Mouse (Mus musculus) midbrain, embryonic 11.5 days (tissue): Measurements from ENCODE around the gene Prr36. TPM values are rescaled to one million over a fixed set of nuclear protein-coding genes. Genes with fewer than 3 reads are reported as not detected.

ENCODE experiments used
- ATAC-seq: fragments of 200-750 bp; cut with Nextera tagmentation; 2 replicates; pipeline ENCODE4 v1.8.0; 2017; ENCODE audit warnings: moderate TSS enrichment, moderate library complexity; ENCODE audit not compliant: low FRiP score
- DNase-seq: peaks from one replicate; pipeline ENCODE4 v3.0.0; 2015; ENCODE audit warnings: low spot score; ENCODE audit errors: missing footprints
- H3K27ac ChIP-seq: fragments of 300-500 bp; sonication (generic); 2 replicates; pipeline ENCODE4 v1.5.1; 2014; ENCODE audit warnings: low read depth, low read length
- H3K27me3 ChIP-seq: fragments of 300-500 bp; sonication (generic); 2 replicates; pipeline ENCODE4 v1.6.1; 2014; ENCODE audit warnings: mild to moderate bottlenecking, low read length, moderate library complexity, mixed read lengths; ENCODE audit not compliant: control insufficient read depth, insufficient read depth
- H3K36me3 ChIP-seq: fragments of 300-500 bp; sonication (generic); 2 replicates; pipeline ENCODE4 v1.6.1; 2014; ENCODE audit warnings: mild to moderate bottlenecking, low read length, moderate library complexity, mixed read lengths; ENCODE audit not compliant: control insufficient read depth, insufficient read depth
- H3K4me1 ChIP-seq: fragments of 300-500 bp; sonication (generic); 2 replicates; pipeline ENCODE4 v1.6.1; 2014; ENCODE audit warnings: low read length; ENCODE audit not compliant: control insufficient read depth, insufficient read depth
- H3K4me2 ChIP-seq: fragments of 300-500 bp; sonication (generic); 2 replicates; pipeline ENCODE4 v1.6.1; 2014; ENCODE audit warnings: mild to moderate bottlenecking, moderate library complexity
- H3K4me3 ChIP-seq: fragments of 300-500 bp; sonication (generic); 2 replicates; pipeline ENCODE4 v1.5.1; 2014; ENCODE audit warnings: low read depth, low read length
- H3K9ac ChIP-seq: fragments of 300-500 bp; sonication (generic); 2 replicates; pipeline ENCODE4 v1.6.1; 2014; ENCODE audit warnings: low read length
- H3K9me3 ChIP-seq: fragments of 300-500 bp; sonication (generic); 2 replicates; pipeline ENCODE4 v1.6.1; 2016; ENCODE audit warnings: low read length; ENCODE audit not compliant: control insufficient read depth
- WGBS: fragments of 180-500 bp; shearing (Covaris S2); extraction: QIAGEN DNeasy Blood & Tissue Kit; methylation state at CpG from one replicate; pipeline ENCODE4 v1.1.7; 2014; 5-methylcytosine and 5-hydroxymethylcytosine counted together
- polyA plus RNA-seq: library from polyadenylated mRNA; unstranded; fragments of >200 nt; fragmentation: Nextera tagmentation; extraction: Ambion mirVana; gene quantifications from 2 replicates; pipeline ENCODE4 v1.2.1, GENCODE M21; 2014

Prr36 gene
- polyA plus RNA-seq, 1 experiment from 2014 or later, result 31.9 TPM

- Histone ChIP-seq H3K9me3 (no peaks in the 10 kb centered on the region), H3K4me2 (no peak overlapping the region), H3K4me1 (0 out of 2 replicates have a peak, but pooled peaks cover 5% of the 10 kb centered on the region), H3K27me3 (peaks cover 6% of the 10 kb centered on the region; the same call in 1 of the 2 replicates), H3K9ac (no peak overlapping the region), H3K4me3 (no peak overlapping the region), H3K27ac (no peak overlapping the region), H3K36me3 (no peaks in the 10 kb centered on the region)
- 88% methylated on average over 4 of the region's 4 CpGs for WGBS
- DNase-seq, result peak; percentile 51
- ATAC-seq, result no peak
Measured at GRCm38 (mm10) chr8:4227919-4228318, 10.7 kb upstream of the Prr36 start.

DNA sequence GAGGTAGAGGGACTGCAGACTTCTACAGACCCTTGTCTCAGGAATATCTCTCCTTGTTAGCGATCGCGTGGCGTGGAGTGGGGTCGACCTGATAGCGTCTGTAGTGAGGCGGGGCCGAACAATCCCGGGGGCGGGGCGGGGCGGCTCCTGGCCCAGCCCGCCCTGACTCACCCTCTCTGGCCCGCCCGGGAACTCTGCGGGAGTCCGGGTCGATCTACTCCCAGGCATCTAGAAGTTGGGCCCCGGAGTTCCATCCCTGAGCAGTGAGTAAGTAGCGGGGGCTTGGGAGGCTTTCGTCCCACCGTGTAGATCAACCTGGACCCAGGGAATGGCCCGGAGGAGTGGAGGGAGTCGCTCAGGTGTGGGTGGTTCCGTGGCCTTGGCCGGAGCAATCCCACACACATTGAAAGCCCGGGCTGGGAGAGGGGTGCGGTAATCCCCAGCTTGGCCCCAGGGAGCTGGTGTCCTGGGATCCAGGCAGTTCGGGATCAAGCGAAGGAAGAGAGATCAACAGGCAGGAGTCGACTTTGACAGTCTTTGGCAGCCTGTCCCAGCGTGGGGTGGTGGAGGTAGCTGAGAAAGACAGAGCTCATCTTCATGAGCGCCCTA lies 9.6 kb upstream of the Prr36 start, which contains the start of gene Lrrc8e:
TSS of gene Lrrc8e (plus strand) at position 89 of the 609 bp plus-strand sequence.
- peak; percentile 48; the same call in 1 of the 2 replicates for ATAC-seq
- Histone ChIP-seq H3K9ac (peak within 1 kb of the TSS; percentile 17; the same call in 1 of the 2 replicates), H3K27ac (no peak within 1 kb of the TSS), H3K9me3 (no peaks in the 10 kb centered on the region), H3K36me3 (no peaks in the 10 kb centered on the region), H3K4me3 (0 out of 2 replicates have a peak within 1 kb of the TSS, but pooled peaks have one; percentile 6), H3K27me3 (peaks cover 6% of the 10 kb centered on the region; the same call in 1 of the 2 replicates), H3K4me1 (0 out of 2 replicates have a peak, but pooled peaks cover 5% of the 10 kb centered on the region), H3K4me2 (peak within 1 kb of the TSS; percentile 31)
- peak; percentile 83 for DNase-seq
- 4% methylated on average over 33 of the region's 33 CpGs for WGBS

DNA sequence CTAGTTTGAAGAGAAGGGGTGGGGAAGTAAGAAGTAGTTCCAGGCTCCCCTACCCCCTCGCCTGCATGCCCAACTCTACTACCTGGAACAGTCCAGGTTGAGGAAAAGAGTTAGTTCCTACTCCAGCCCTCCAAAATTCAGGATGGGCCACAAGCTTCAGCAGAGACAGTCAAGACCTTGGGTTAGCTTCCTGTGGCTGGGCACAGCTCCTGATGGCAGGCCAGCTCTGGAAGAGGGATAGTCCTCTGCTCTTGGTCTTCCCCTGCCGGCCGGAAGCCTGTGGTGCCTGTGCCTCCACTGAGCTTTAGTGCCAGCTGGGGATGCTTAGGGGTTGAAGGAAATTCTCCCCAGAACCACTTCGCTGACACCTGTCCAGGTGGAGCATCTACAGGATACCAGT lies 9.1 kb upstream of the Prr36 start:
- H3K27me3 ChIP-seq, result peaks cover 6% of the 10 kb centered on the region; the same call in 1 of the 2 replicates
- H3K4me1 ChIP-seq, result 0 out of 2 replicates have a peak, but pooled peaks cover 5% of the 10 kb centered on the region
- 22% methylated on average over 4 of the region's 4 CpGs for WGBS
- H3K36me3 ChIP-seq, result no peaks in the 10 kb centered on the region
- H3K4me3 ChIP-seq, result 0 out of 2 replicates have a peak overlapping the region, but pooled peaks have one; percentile 6
- peak; percentile 80 for DNase-seq
- ATAC-seq, result no peak
- no peaks in the 10 kb centered on the region for H3K9me3 ChIP-seq
- H3K4me2 ChIP-seq, result peak overlapping the region; percentile 31
- no peak overlapping the region for H3K27ac ChIP-seq
- H3K9ac ChIP-seq, result peak overlapping the region; percentile 17; the same call in 1 of the 2 replicates

DNA sequence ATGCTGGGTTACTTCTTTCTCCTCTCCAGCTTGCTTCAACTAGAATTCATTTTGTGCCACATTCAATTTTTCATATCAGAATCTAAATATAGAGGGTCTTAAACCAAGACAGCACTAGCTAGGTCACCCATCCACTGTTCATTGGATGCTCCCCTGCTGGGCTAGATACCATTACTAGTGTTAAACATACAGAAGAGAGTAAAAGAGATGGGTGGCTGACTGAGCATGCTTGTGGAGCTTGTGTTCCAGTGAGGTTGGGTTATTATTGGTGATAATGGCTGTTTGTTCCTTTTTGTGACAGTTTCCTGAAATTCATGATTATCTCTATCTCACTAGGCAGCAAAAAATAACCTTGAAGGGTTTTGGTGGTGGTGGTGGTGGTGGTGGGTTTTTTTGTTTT lies 4.8 kb upstream of the Prr36 start:
- no peaks in the 10 kb centered on the region for H3K9me3 ChIP-seq
- H3K4me1 ChIP-seq, result 0 out of 2 replicates have a peak, but pooled peaks cover 5% of the 10 kb centered on the region
- no peak overlapping the region for H3K9ac ChIP-seq
- H3K4me3 ChIP-seq, result no peak overlapping the region
- no peaks in the 10 kb centered on the region for H3K36me3 ChIP-seq
- no peak overlapping the region for H3K27ac ChIP-seq
- H3K27me3 ChIP-seq, result peaks cover 6% of the 10 kb centered on the region; the same call in 1 of the 2 replicates
- no peak overlapping the region for H3K4me2 ChIP-seq
- ATAC-seq (no peak), DNase-seq (no peak)

GRCm38 (mm10) chr8:4219617-4220016 lies 2.4 kb upstream of the Prr36 start:
- no peak for ATAC-seq
- Histone ChIP-seq H3K9me3 (no peaks in the 10 kb centered on the region), H3K27me3 (no peaks in the 10 kb centered on the region; the same call in 1 of the 2 replicates), H3K27ac (no peak overlapping the region), H3K36me3 (no peaks in the 10 kb centered on the region), H3K4me2 (no peak overlapping the region), H3K4me3 (no peak overlapping the region), H3K4me1 (peaks cover 14% of the 10 kb centered on the region), H3K9ac (no peak overlapping the region)
- no peak for DNase-seq
- 92% methylated on average over 3 of the region's 3 CpGs for WGBS

DNA sequence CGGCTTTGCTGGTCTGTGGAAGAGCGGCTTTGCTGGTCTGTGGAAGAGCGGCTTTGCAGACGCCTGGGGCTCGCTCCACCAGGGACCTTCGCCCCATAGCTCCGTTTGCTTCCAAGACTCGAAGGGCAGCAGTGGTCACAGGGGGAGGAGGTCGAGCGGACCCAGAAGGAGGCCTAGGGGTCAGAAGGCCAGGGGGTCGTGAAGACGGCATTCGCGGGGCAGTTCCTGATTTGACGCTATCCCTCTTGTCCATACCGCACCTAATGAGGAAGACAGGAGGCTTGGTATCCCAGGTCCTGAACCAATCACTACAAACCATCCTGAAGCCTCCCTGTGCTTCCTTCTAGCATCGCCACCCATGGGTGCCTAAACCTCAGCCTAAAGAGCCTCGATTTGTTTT lies 963 bp downstream of the Prr36 start:
- no peak for DNase-seq
- peak; percentile 0; the same call in 1 of the 2 replicates for ATAC-seq
- Histone ChIP-seq H3K9ac (peak overlapping the region; percentile 82), H3K4me1 (peaks cover 33% of the 10 kb centered on the region), H3K36me3 (no peaks in the 10 kb centered on the region), H3K27me3 (no peaks in the 10 kb centered on the region; the same call in 1 of the 2 replicates), H3K9me3 (no peaks in the 10 kb centered on the region), H3K4me3 (peak overlapping the region; percentile 64), H3K27ac (no peak overlapping the region), H3K4me2 (peak overlapping the region; percentile 81)
- WGBS, result 8% methylated on average over 18 of the region's 18 CpGs

DNA sequence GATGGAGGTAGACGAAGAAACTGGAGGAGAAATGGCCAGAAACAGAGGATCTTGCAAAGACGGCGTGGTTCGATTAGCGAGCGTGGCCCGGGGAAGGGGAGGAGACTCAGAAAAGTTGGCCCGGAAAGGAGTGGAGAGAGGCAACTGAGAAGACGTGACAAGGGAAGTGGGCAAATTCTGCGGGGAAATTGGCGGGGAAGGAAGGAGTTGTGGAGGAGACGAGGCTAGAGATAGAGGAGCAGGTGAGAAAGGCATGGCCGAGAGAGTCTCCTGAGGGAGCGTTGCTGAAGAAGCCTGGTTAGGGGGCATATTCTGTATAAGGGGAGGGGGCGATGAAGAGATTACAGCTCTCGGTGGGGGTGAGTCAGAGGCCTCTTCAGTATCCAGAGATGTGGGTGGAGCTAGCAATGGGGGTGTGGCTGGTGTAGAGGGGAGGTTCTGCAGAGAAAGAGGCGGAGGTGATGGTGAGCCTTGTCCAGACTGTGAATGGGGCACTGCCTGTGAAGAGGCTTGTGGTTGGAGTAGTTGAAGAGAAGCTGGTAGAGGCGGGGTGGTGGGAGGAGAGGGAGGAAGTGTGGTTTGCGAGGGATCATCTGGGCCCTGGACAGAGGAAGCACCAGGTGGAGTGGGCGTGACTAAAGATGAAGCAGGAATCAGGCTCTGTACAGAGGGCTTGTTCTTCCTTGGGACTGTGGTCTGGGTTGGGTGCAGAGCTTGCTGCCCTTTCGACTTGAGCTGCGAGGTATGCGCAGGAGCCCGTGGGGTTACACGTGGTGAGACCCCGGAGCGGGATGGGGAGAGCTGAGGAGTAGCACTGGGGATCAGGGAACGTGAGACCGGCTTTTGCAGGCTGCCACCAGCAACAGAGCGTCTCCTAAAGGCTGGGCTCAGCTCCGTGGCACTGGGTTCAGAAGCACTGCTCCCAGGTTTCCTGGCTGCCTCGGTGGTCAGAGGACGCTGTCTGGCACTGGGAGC lies 3.0 kb downstream of the Prr36 start:
- Histone ChIP-seq H3K9me3 (no peaks in the 10 kb centered on the region), H3K4me1 (peaks cover 33% of the 10 kb centered on the region), H3K27me3 (no peaks in the 10 kb centered on the region; the same call in 1 of the 2 replicates), H3K4me3 (peak overlapping the region; percentile 27), H3K36me3 (peaks cover 14% of the 10 kb centered on the region), H3K4me2 (peak overlapping the region; percentile 58), H3K27ac (no peak overlapping the region), H3K9ac (peak overlapping the region; percentile 51; the same call in 1 of the 2 replicates)
- ATAC-seq (peak; percentile 5), DNase-seq (peak; percentile 92)
- WGBS, result 10% methylated on average over 33 of the region's 33 CpGs

GRCm38 (mm10) chr8:4213210-4214005 lies 3.9 kb downstream of the Prr36 start:
- Histone ChIP-seq H3K4me1 (peaks cover 33% of the 10 kb centered on the region), H3K27ac (no peak overlapping the region), H3K36me3 (peaks cover 14% of the 10 kb centered on the region), H3K4me2 (peak overlapping the region; percentile 58), H3K27me3 (no peaks in the 10 kb centered on the region; the same call in 1 of the 2 replicates), H3K9ac (peak overlapping the region; percentile 51), H3K9me3 (no peaks in the 10 kb centered on the region), H3K4me3 (peak overlapping the region; percentile 27)
- DNase-seq (peak; percentile 92), ATAC-seq (peak; percentile 10)
- WGBS, result 5% methylated on average over 18 of the region's 18 CpGs
